Mouse (Mus musculus): Measurements from ENCODE around the gene Spata16. TPM values are rescaled to one million over a fixed set of nuclear protein-coding genes. Genes with fewer than 3 reads are reported as not detected.

The Spata16 gene
- total and polyA plus RNA-seq, 3 experiments: not detected

- DNase-seq (ENCODE audit: extremely low read depth): no peak
- Histone ChIP-seq H3K27ac (ENCODE audit: insufficient read depth, low read depth) (no peak overlapping the region), H3K36me3 (replicated peaks in 1 of 2; ENCODE audit: control insufficient read depth in 1 of 2, insufficient read depth in 1 of 2, low read length in 1 of 2) (no peaks in the 10 kb centered on the region), H3K4me3 (replicated peaks in 1 of 3; ENCODE audit: low read depth in 2 of 3, low read length in 2 of 3, poor library complexity in 1 of 3) (no peak overlapping the region), H3K4me2 (ENCODE audit: insufficient read depth, low read depth, poor library complexity, severe bottlenecking) (no peak overlapping the region), H3K9me3 (replicated peaks; ENCODE audit: low read length) (peaks cover 7% of the 10 kb centered on the region), H3K9ac (ENCODE audit: insufficient read depth, low read depth) (no peak overlapping the region), H3K4me1 (ENCODE audit: control insufficient read depth in 1 of 2, insufficient read depth in 2 of 2) (peaks cover 0 to 14% of the 10 kb centered on the region in 2 experiments; a peak in 2 of 4 replicates), H3K27me3 (replicated peaks) (no peaks in the 10 kb centered on the region), H3K79me2 (replicated peaks; ENCODE audit: control insufficient read depth, extremely low read depth, insufficient read depth, poor library complexity, severe bottlenecking) (no peaks in the 10 kb centered on the region)
- TF ChIP-seq SIN3A (IDR thresholded peaks at IDR 0.05; ENCODE audit: low read length) (no peak), USF1 (IDR thresholded peaks at IDR 0.05; ENCODE audit: low read depth, low read length) (no peak), NELFE (IDR thresholded peaks at IDR 0.05; ENCODE audit: low read depth, low read length) (no peak), TBP (conservative IDR thresholded peaks at IDR 0.05; ENCODE audit: low read depth, low read length) (no peak), ZMIZ1 (IDR thresholded peaks at IDR 0.05; ENCODE audit: low read depth, low read length) (no peak), KAT2A (IDR thresholded peaks at IDR 0.05; ENCODE audit: insufficient replicate concordance, low read length) (no peak), RAD21 (IDR thresholded peaks at IDR 0.05; ENCODE audit: low read depth, low read length) (no peak), IRF4 (IDR thresholded peaks at IDR 0.05; ENCODE audit: low read depth, low read length) (no peak), USF2 (conservative IDR thresholded peaks at IDR 0.05; ENCODE audit: low read depth, low read length) (no peak), E2F4 (IDR thresholded peaks at IDR 0.05; ENCODE audit: insufficient replicate concordance, low read depth, low read length) (no peak), BHLHE40 (IDR thresholded peaks at IDR 0.05; ENCODE audit: low read depth, low read length) (no peak), ZC3H11A (IDR thresholded peaks at IDR 0.05; ENCODE audit: low read depth, low read length) (no peak), MAZ (IDR thresholded peaks at IDR 0.05; ENCODE audit: low read depth, low read length) (no peak), NRF1 (IDR thresholded peaks at IDR 0.05; ENCODE audit: low read depth, low read length) (no peak)
- dilution Hi-C loops (cut with MboI; ENCODE audit: extremely low pct_ligation_motif_present, extremely low pct_unique_long_range_greater_than_20kb, low sequenced_read_pairs) (no loop called here), in situ Hi-C loops (cut with MboI; ENCODE audit: low pct_ligation_motif_present, low pct_unique_long_range_greater_than_20kb, low sequenced_read_pairs) (no loop called here)
Measured at GRCm38 (mm10) chr3:26921576-26921975, 284.2 kb downstream of the Spata16 start.

- in situ Hi-C loops (cut with MboI; ENCODE audit: low pct_ligation_motif_present, low pct_unique_long_range_greater_than_20kb, low sequenced_read_pairs) (no loop called here), dilution Hi-C loops (cut with MboI; ENCODE audit: extremely low pct_ligation_motif_present, extremely low pct_unique_long_range_greater_than_20kb, low sequenced_read_pairs) (no loop called here)
- Histone ChIP-seq H3K27me3 (replicated peaks) (no peaks in the 10 kb centered on the region), H3K4me1 (ENCODE audit: control insufficient read depth in 1 of 2, insufficient read depth in 2 of 2) (peaks cover 0 to 7% of the 10 kb centered on the region in 2 experiments; a peak in 2 of 4 replicates), H3K9ac (ENCODE audit: insufficient read depth, low read depth) (no peak overlapping the region), H3K9me3 (replicated peaks; ENCODE audit: low read length) (peaks cover 7% of the 10 kb centered on the region), H3K79me2 (replicated peaks; ENCODE audit: control insufficient read depth, extremely low read depth, insufficient read depth, poor library complexity, severe bottlenecking) (no peaks in the 10 kb centered on the region), H3K27ac (ENCODE audit: insufficient read depth, low read depth) (no peak overlapping the region), H3K4me2 (ENCODE audit: insufficient read depth, low read depth, poor library complexity, severe bottlenecking) (no peak overlapping the region), H3K36me3 (replicated peaks in 1 of 2; ENCODE audit: control insufficient read depth in 1 of 2, insufficient read depth in 1 of 2, low read length in 1 of 2) (no peaks in the 10 kb centered on the region), H3K4me3 (replicated peaks in 1 of 3; ENCODE audit: low read depth in 2 of 3, low read length in 2 of 3, poor library complexity in 1 of 3) (no peak overlapping the region)
- TF ChIP-seq CHD2 (IDR thresholded peaks at IDR 0.05; ENCODE audit: low read length) (no peak), POLR2AphosphoS2 (IDR thresholded peaks at IDR 0.05; ENCODE audit: low read depth, low read length) (no peak), TCF12 (IDR thresholded peaks at IDR 0.05; ENCODE audit: low read depth, low read length) (no peak), MAFK (IDR thresholded peaks at IDR 0.05; ENCODE audit: insufficient replicate concordance, low read length) (no peak), NRF1 (IDR thresholded peaks at IDR 0.05; ENCODE audit: low read depth, low read length) (no peak), KAT2A (IDR thresholded peaks at IDR 0.05; ENCODE audit: insufficient replicate concordance, low read length) (no peak), RAD21 (IDR thresholded peaks at IDR 0.05; ENCODE audit: low read depth, low read length) (no peak), ZMIZ1 (IDR thresholded peaks at IDR 0.05; ENCODE audit: low read depth, low read length) (no peak)
- DNase-seq (ENCODE audit: extremely low read depth): no peak
Measured at GRCm38 (mm10) chr3:26923391-26923790, 286.0 kb downstream of the Spata16 start.

Data from CH12.LX (cell line).